Mouse (Mus musculus) stomach, embryonic 14.5 days (tissue): ENCODE results near the gene Eif3c. TPM values are rescaled to one million over a fixed set of nuclear protein-coding genes. Genes with fewer than 3 reads are reported as not detected.

Experiments
- ATAC-seq: fragments of 200-750 bp; cut with Nextera tagmentation; 2 replicates; pipeline ENCODE4 v1.8.0; 2017; ENCODE audit warnings: low read depth, moderate TSS enrichment; ENCODE audit not compliant: insufficient number of reproducible peaks, insufficient read depth, low FRiP score
- H3K27ac ChIP-seq: fragments of 300-500 bp; sonication (generic); 2 replicates; pipeline ENCODE4 v1.5.1; 2014; ENCODE audit warnings: mild to moderate bottlenecking, low read length, moderate library complexity, mixed read lengths
- H3K27me3 ChIP-seq: fragments of 300-500 bp; sonication (generic); 2 replicates; pipeline ENCODE4 v1.6.1; 2014; ENCODE audit warnings: low read length, control low read depth, mixed read lengths; ENCODE audit not compliant: control insufficient read depth, insufficient read depth
- H3K36me3 ChIP-seq: fragments of 300-500 bp; sonication (generic); 2 replicates; pipeline ENCODE4 v1.6.1; 2014; ENCODE audit warnings: mild to moderate bottlenecking, control low read depth, low read length, moderate library complexity, mixed read lengths; ENCODE audit not compliant: control insufficient read depth, insufficient read depth
- H3K4me1 ChIP-seq: fragments of 300-500 bp; sonication (generic); 2 replicates; pipeline ENCODE4 v1.6.1; 2014; ENCODE audit warnings: low read length, control low read depth, mixed read lengths; ENCODE audit not compliant: control insufficient read depth, insufficient read depth
- H3K4me2 ChIP-seq: fragments of 300-500 bp; sonication (generic); replicated peaks from 2 replicates; pipeline ENCODE4 v1.6.1; 2014; ENCODE audit warnings: low read depth, low read length, control low read depth
- H3K4me3 ChIP-seq: fragments of 300-500 bp; sonication (generic); 2 replicates; pipeline ENCODE4 v1.5.1; 2014; ENCODE audit warnings: low read depth, low read length, control low read depth
- H3K9ac ChIP-seq: fragments of 300-500 bp; sonication (generic); replicated peaks from 2 replicates; pipeline ENCODE4 v1.6.1; 2014; ENCODE audit warnings: low read depth, mild to moderate bottlenecking, control low read depth, low read length, moderate library complexity, mixed read lengths
- H3K9me3 ChIP-seq: fragments of 300-500 bp; sonication (generic); 2 replicates; pipeline ENCODE4 v1.6.1; 2016; ENCODE audit warnings: low read depth, low read length, control low read depth; ENCODE audit not compliant: control insufficient read depth
- WGBS: fragments of 180-500 bp; shearing (Covaris S2); extraction: QIAGEN DNeasy Blood & Tissue Kit; methylation state at CpG from one replicate; pipeline ENCODE4 v1.1.7; 2014; 5-methylcytosine and 5-hydroxymethylcytosine counted together
- polyA plus RNA-seq: library from polyadenylated mRNA; unstranded; fragments of >200 nt; fragmentation: Nextera tagmentation; extraction: Ambion mirVana; gene quantifications from 2 replicates; pipeline ENCODE4 v1.2.1, GENCODE M21; 2014

Eif3c gene
- polyA plus RNA-seq, 1 experiment from 2014 or later: 163 TPM

DNA sequence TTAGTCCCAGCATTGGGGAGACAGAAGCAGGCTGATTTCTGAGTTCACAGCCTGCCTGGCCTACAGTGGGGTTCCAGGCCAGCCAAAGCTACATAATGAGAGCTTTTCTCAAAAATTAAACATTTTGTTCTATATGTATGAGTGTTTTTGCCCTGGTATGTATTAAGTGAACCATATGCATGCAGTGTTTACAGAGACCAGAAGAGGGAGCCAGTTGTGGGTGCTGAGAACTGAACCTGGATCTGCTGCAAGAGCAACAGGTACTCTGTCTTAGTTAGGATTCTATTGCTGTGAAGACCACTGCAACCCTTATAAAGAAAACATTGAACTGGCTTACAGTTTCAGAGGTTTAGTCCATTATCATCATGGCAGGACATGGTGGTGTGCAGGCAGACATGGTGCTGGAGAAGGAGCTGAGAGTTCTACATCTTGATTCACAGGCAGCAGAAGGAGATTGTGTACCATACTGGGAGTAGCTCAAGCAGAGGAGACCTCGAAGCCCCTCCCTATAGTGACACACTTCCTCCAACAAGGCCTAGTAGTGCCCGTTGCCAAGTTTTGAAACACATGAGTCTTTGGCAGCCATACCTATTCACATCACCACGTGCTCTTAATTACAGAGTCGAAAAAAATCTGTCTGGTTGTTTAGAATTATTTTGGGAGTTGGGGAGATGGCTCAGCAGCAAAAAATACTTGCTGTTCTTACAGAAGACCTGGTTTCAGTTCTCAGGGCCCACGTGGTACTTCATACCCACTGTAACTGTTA is 28.2 kb downstream of the Eif3c start:
- Histone ChIP-seq H3K9ac (no peak overlapping the region), H3K27me3 (no peaks in the 10 kb centered on the region), H3K27ac (no peak overlapping the region), H3K4me3 (no peak overlapping the region), H3K36me3 (no peaks in the 10 kb centered on the region), H3K4me1 (no peaks in the 10 kb centered on the region), H3K9me3 (no peaks in the 10 kb centered on the region), H3K4me2 (no peak overlapping the region)
- WGBS: 75% methylated on average over 5 of the region's 5 CpGs
- no peak for ATAC-seq

DNA sequence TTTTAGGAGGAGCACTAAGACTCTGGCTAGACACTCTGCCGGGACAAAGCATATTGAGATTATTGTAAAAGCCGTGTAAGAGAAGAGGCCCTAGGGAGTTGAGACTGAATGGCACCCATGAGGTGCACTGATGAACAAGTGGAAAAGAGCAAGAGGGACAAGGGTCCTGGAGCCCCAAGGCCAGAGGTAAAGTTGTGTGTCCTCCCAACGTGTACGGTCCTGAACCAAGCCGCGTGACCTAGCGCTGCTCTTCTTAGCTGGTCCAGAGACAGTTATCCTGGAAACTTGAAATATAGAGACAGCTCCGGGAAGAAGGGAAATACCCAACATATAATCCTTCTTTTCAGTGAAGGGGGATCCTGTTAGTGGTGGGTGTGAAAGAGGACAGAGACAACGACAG is 29.7 kb downstream of the Eif3c start:
- peak overlapping the region; percentile 41; the same call in 1 of the 2 replicates for H3K4me3 ChIP-seq
- WGBS: 60% methylated on average over 9 of the region's 9 CpGs
- peak overlapping the region; percentile 83 for H3K4me2 ChIP-seq
- ATAC-seq: no peak
- no peak overlapping the region for H3K27ac ChIP-seq
- H3K27me3 ChIP-seq: no peaks in the 10 kb centered on the region
- no peaks in the 10 kb centered on the region for H3K9me3 ChIP-seq
- H3K4me1 ChIP-seq: no peaks in the 10 kb centered on the region
- H3K36me3 ChIP-seq: no peaks in the 10 kb centered on the region
- no peak overlapping the region for H3K9ac ChIP-seq

GRCm38 (mm10) chr7:126535766-126536165 is 30.4 kb downstream of the Eif3c start:
- WGBS: 1% methylated on average over 28 of the region's 28 CpGs
- Histone ChIP-seq H3K9me3 (no peaks in the 10 kb centered on the region), H3K9ac (peak overlapping the region; percentile 36), H3K27me3 (no peaks in the 10 kb centered on the region), H3K36me3 (no peaks in the 10 kb centered on the region), H3K4me3 (peak overlapping the region; percentile 41), H3K27ac (no peak overlapping the region), H3K4me1 (no peaks in the 10 kb centered on the region), H3K4me2 (peak overlapping the region; percentile 83)
- peak; percentile 49; the same call in 1 of the 2 replicates for ATAC-seq

DNA sequence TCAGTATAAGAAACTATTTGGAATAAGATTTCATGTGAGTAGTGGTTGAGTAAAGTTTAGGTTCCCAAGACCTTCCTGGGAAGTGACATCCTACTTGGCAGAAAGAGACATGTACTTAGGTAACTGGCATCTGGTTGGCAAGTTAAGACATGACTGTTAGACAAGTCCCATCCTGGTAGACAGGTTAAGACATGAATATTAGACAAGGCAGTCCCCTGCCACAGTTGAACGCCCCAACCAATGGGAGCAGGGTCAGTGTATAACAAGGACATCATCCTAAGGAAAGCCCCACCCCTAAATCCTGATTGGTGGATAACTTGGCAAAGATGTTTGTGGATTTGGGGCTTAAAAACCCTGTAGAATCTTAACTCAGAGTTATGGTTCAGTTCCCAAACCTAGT is 32.8 kb downstream of the Eif3c start:
- H3K9me3 ChIP-seq: no peaks in the 10 kb centered on the region
- H3K9ac ChIP-seq: no peak overlapping the region
- ATAC-seq: no peak
- H3K27ac ChIP-seq: no peak overlapping the region
- no peaks in the 10 kb centered on the region for H3K27me3 ChIP-seq
- WGBS: 70% methylated on average over 1 of the region's 1 CpGs
- H3K4me2 ChIP-seq: no peak overlapping the region
- H3K4me3 ChIP-seq: no peak overlapping the region
- no peaks in the 10 kb centered on the region for H3K36me3 ChIP-seq
- H3K4me1 ChIP-seq: no peaks in the 10 kb centered on the region

- no peaks in the 10 kb centered on the region for H3K9me3 ChIP-seq
- no peak overlapping the region for H3K4me3 ChIP-seq
- H3K27me3 ChIP-seq: no peaks in the 10 kb centered on the region
- no peak overlapping the region for H3K27ac ChIP-seq
- no peak for ATAC-seq
- H3K4me1 ChIP-seq: no peaks in the 10 kb centered on the region
- H3K4me2 ChIP-seq: no peak overlapping the region
- no peaks in the 10 kb centered on the region for H3K36me3 ChIP-seq
- no peak overlapping the region for H3K9ac ChIP-seq
- 0% methylated on average over 1 of the region's 1 CpGs for WGBS
Measured at GRCm38 (mm10) chr7:126528166-126528577, 38.0 kb downstream of the Eif3c start.

DNA sequence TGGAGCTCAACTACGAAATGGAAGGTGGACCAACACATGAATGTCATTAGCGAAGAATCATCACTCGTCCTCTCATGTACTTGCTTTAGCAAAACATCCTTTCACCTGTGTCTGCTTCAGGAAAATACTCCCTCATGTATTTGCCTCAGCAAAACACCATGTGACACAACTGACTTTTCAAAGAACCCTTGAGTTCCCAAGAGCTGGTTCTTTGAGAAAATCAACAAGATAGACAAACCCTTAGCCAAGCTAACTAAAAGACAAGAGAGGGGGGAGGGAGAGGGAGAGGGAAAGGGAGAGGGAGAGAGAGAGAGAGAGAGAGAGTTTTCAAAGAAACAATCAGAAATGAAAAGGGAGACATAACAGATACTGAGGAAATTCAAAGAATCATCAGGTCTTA is 42.9 kb downstream of the Eif3c start:
- H3K27me3 ChIP-seq: no peaks in the 10 kb centered on the region
- 87% methylated on average over 3 of the region's 3 CpGs for WGBS
- no peak overlapping the region for H3K4me3 ChIP-seq
- H3K27ac ChIP-seq: no peak overlapping the region
- no peak for ATAC-seq
- no peaks in the 10 kb centered on the region for H3K9me3 ChIP-seq
- no peak overlapping the region for H3K4me2 ChIP-seq
- no peaks in the 10 kb centered on the region for H3K36me3 ChIP-seq
- no peak overlapping the region for H3K9ac ChIP-seq
- no peaks in the 10 kb centered on the region for H3K4me1 ChIP-seq

- ATAC-seq: no peak
- Histone ChIP-seq H3K4me1 (no peaks in the 10 kb centered on the region), H3K4me2 (no peak overlapping the region), H3K9me3 (no peaks in the 10 kb centered on the region), H3K27me3 (no peaks in the 10 kb centered on the region), H3K36me3 (no peaks in the 10 kb centered on the region), H3K27ac (no peak overlapping the region), H3K4me3 (no peak overlapping the region), H3K9ac (no peak overlapping the region)
- WGBS: 60% methylated on average over 2 of the region's 2 CpGs
Measured at GRCm38 (mm10) chr7:126519513-126519912, 46.7 kb downstream of the Eif3c start.

- no peak overlapping the region for H3K4me2 ChIP-seq
- ATAC-seq: no peak; the same call in 1 of the 2 replicates
- no peak overlapping the region for H3K4me3 ChIP-seq
- no peaks in the 10 kb centered on the region for H3K27me3 ChIP-seq
- no peaks in the 10 kb centered on the region for H3K9me3 ChIP-seq
- H3K4me1 ChIP-seq: no peaks in the 10 kb centered on the region
- WGBS: 84% methylated on average over 5 of the region's 5 CpGs
- no peak overlapping the region for H3K27ac ChIP-seq
- no peaks in the 10 kb centered on the region for H3K36me3 ChIP-seq
- no peak overlapping the region for H3K9ac ChIP-seq
Measured at GRCm38 (mm10) chr7:126518261-126518941, 47.8 kb downstream of the Eif3c start.
